Mouse (Mus musculus) retina, adult 2 months (tissue): ENCODE measurements at regions not wholly inside any gene's neighbourhood (a gene's known extent, or its start where the extent isn't known, plus 50 kb on each side); places are given as distances from the start of the nearest gene placed in this dataset.

Experiments
- DNase-seq: peaks from one replicate; pipeline ENCODE4 v3.0.0-alpha.2; 2012; ENCODE audit warnings: low read depth, low spot score

- DNase-seq = no peak
Measured at GRCm38 (mm10) chr2:166408806-166409205, 253.3 kb upstream of the Sulf2 start.

- DNase-seq = no peak
Measured at GRCm38 (mm10) chr2:166408009-166408408, 252.5 kb upstream of the Sulf2 start.

GRCm38 (mm10) chr2:166406826-166407225 lies 251.4 kb upstream of the Sulf2 start:
- no peak for DNase-seq

- DNase-seq = no peak
Measured at GRCm38 (mm10) chr2:166403319-166403718, 247.9 kb upstream of the Sulf2 start.

GRCm38 (mm10) chr2:166401860-166402259 lies 246.4 kb upstream of the Sulf2 start:
- DNase-seq = no peak

- no peak for DNase-seq
Measured at GRCm38 (mm10) chr2:166400304-166400703, 244.8 kb upstream of the Sulf2 start.

- no peak for DNase-seq
Measured at GRCm38 (mm10) chr2:166399140-166399830, 243.8 kb upstream of the Sulf2 start.

- no peak for DNase-seq
Measured at GRCm38 (mm10) chr2:166398774-166399139, 243.3 kb upstream of the Sulf2 start.

GRCm38 (mm10) chr2:166398156-166398555 lies 242.7 kb upstream of the Sulf2 start:
- peak; percentile 76 for DNase-seq

- no peak for DNase-seq
Measured at GRCm38 (mm10) chr2:166394666-166395065, 239.2 kb upstream of the Sulf2 start.

- DNase-seq = no peak
Measured at GRCm38 (mm10) chr2:166391176-166391575, 235.7 kb upstream of the Sulf2 start.

- no peak for DNase-seq
Measured at GRCm38 (mm10) chr2:166388050-166388449, 232.6 kb upstream of the Sulf2 start.

- DNase-seq = no peak
Measured at GRCm38 (mm10) chr2:166386817-166387216, 231.4 kb upstream of the Sulf2 start.

- no peak for DNase-seq
Measured at GRCm38 (mm10) chr2:166384583-166384982, 229.1 kb upstream of the Sulf2 start.

- no peak for DNase-seq
Measured at GRCm38 (mm10) chr2:166383356-166383755, 227.9 kb upstream of the Sulf2 start.

- no peak for DNase-seq
Measured at GRCm38 (mm10) chr2:166382180-166382579, 226.7 kb upstream of the Sulf2 start.

- DNase-seq = no peak
Measured at GRCm38 (mm10) chr2:166380854-166381253, 225.4 kb upstream of the Sulf2 start.

GRCm38 (mm10) chr2:166378325-166378724 lies 222.9 kb upstream of the Sulf2 start:
- peak; percentile 46 for DNase-seq

- peak; percentile 59 for DNase-seq
Measured at GRCm38 (mm10) chr2:166377329-166377728, 221.9 kb upstream of the Sulf2 start.

- DNase-seq = no peak
Measured at GRCm38 (mm10) chr2:166375639-166376038, 220.2 kb upstream of the Sulf2 start.

- no peak for DNase-seq
Measured at GRCm38 (mm10) chr2:166370776-166371175, 215.3 kb upstream of the Sulf2 start.

GRCm38 (mm10) chr2:166361645-166362044 lies 206.2 kb upstream of the Sulf2 start:
- no peak for DNase-seq

- no peak for DNase-seq
Measured at GRCm38 (mm10) chr2:166360786-166361185, 205.3 kb upstream of the Sulf2 start.

GRCm38 (mm10) chr2:166359995-166360394 lies 204.5 kb upstream of the Sulf2 start:
- no peak for DNase-seq
